Mouse (Mus musculus) telencephalon, adult 2 months (tissue): Measurements from ENCODE around the gene Gm21882.
"Not testable (repeated sequence)": the region's sequence is repeated elsewhere in the genome, so short reads cannot be mapped to it uniquely, and the experiment has no call there.

Experiments used
- DNase-seq: peaks from one replicate; pipeline ENCODE4 v3.0.0-alpha.2; 2011; ENCODE audit warnings: low read depth, low spot score

The Gm21882 gene

GRCm38 (mm10) chrY:40381423-40381822 lies at the start of gene Gm21882:
TSS of gene Gm21882 (minus strand) at chrY:40381523.
- not testable (repeated sequence) for DNase-seq
